Mouse (Mus musculus): ENCODE data around the gene Nkx6-2. TPM values are rescaled to one million over a fixed set of nuclear protein-coding genes. Genes with fewer than 3 reads are reported as not detected.

The Nkx6-2 gene
- total and polyA plus RNA-seq, 3 experiments = 0.18 to 0.23 TPM; not detected in 1

DNA sequence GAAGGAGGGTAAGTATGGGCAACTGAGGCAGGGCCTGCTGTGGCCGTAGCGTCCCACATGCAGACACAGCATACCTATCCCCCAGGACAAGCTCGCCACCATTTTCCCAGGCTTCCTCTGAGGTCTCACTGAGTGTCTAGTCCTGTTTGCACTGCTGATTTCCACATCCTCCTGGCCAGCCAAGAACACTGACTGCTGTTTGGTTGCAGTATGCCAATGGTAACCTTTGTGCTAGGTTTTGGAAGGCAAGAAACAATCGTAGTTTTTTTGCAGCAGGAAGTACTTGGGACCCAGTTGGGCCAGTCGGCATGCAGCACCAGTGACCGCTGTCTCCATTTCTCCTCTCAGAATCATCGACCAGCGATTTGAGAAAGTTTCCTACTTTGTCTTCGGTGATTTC lies 44.8 kb downstream of the Nkx6-2 start:
- Histone ChIP-seq H3K27me3 (ENCODE audit: control insufficient read depth, insufficient read depth, low read length) (no peaks in the 10 kb centered on the region), H3K36me3 (ENCODE audit: control insufficient read depth, insufficient read depth, low read length) (peaks cover 4% of the 10 kb centered on the region), H3K27ac (no peak overlapping the region), H3K79me2 (replicated peaks; ENCODE audit: control insufficient read depth, insufficient read depth, low read length) (no peaks in the 10 kb centered on the region), H3K9ac (ENCODE audit: low read depth, low read length) (no peak overlapping the region), H3K4me1 (ENCODE audit: control insufficient read depth, insufficient read depth, low read length) (peaks cover 3% of the 10 kb centered on the region), H3K4me3 (no peak overlapping the region)
- intact Hi-C loops (cut with DNase I) = loop anchor here (5.0 kb wide), 1 partner anchor 236 kb away; no protein-coding TSS in a partner anchor
- no peak for TF ChIP-seq POLR2A (IDR thresholded peaks at IDR 0.05; ENCODE audit: insufficient read depth, low read depth, low read length)
- no peak for TF ChIP-seq EP300 (IDR thresholded peaks at IDR 0.05; ENCODE audit: insufficient read depth, low read depth, low read length)
- no peak for TF ChIP-seq CTCF (IDR thresholded peaks at IDR 0.05)
- WGBS = 91% methylated on average over 9 of the region's 9 CpGs
- DNase-seq = no peak

DNA sequence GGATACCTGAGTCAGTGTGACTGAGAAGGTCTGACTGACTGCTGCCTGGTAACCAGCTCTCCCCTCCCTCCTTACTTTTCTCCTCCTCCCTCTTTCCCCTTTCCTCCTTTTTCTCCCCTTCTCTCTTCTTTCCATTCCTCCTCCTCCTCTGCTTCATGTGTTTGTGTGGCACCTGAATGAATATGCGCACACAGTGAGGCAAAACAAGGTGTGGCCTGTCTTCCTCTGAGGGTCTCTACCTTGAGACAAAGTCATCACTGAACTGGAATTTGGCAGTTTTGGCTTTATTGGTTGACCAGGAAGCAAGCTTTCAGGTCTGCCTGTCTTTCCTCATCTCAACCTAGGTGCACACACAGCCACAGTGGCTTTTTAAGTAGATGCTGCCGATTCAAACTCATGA lies 45.8 kb downstream of the Nkx6-2 start:
- Histone ChIP-seq H3K4me1 (ENCODE audit: control insufficient read depth, insufficient read depth, low read length) (peaks cover 3% of the 10 kb centered on the region), H3K27me3 (ENCODE audit: control insufficient read depth, insufficient read depth, low read length) (no peaks in the 10 kb centered on the region), H3K79me2 (replicated peaks; ENCODE audit: control insufficient read depth, insufficient read depth, low read length) (no peaks in the 10 kb centered on the region), H3K4me3 (no peak overlapping the region), H3K27ac (no peak overlapping the region), H3K9ac (ENCODE audit: low read depth, low read length) (no peak overlapping the region), H3K36me3 (ENCODE audit: control insufficient read depth, insufficient read depth, low read length) (peaks cover 4% of the 10 kb centered on the region)
- intact Hi-C loops (cut with DNase I) = loop anchor here (5.0 kb wide), 1 partner anchor 235 kb away; no protein-coding TSS in a partner anchor
- DNase-seq = no peak
- no peak for TF ChIP-seq POLR2A (IDR thresholded peaks at IDR 0.05; ENCODE audit: insufficient read depth, low read depth, low read length)
- TF ChIP-seq EP300 (IDR thresholded peaks at IDR 0.05; ENCODE audit: insufficient read depth, low read depth, low read length) = no peak
- no peak for TF ChIP-seq CTCF (IDR thresholded peaks at IDR 0.05)
- 95% methylated on average over 2 of the region's 2 CpGs for WGBS

DNA sequence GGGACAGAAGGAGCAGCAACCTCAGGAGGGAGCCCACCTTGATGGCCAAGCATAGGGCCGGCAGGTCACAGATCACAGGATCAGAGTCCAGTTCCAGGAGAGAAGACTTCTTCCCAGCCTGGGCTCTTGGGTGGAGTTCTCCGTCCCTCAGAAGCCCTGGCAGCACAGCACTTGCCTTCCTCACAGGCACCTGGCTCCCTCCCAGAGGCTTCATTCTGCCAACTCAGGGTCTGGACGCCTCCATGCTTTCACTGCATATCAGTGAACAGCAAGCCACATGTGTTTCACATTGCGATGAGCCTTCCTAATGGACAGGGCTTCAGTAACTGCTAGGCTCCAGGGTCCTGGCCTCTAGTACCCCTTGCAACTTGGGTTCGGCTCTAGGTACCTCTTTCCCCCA lies 46.3 kb downstream of the Nkx6-2 start:
- no peaks in the 10 kb centered on the region for H3K27me3 ChIP-seq (ENCODE audit: control insufficient read depth, insufficient read depth, low read length)
- DNase-seq = peak; percentile 55 to 63
- TF ChIP-seq POLR2A (IDR thresholded peaks at IDR 0.05; ENCODE audit: insufficient read depth, low read depth, low read length) = no peak
- TF ChIP-seq CTCF (IDR thresholded peaks at IDR 0.05) = no peak
- no peak for TF ChIP-seq EP300 (IDR thresholded peaks at IDR 0.05; ENCODE audit: insufficient read depth, low read depth, low read length)
- H3K4me1 ChIP-seq (ENCODE audit: control insufficient read depth, insufficient read depth, low read length) = peaks cover 3% of the 10 kb centered on the region
- H3K9ac ChIP-seq (ENCODE audit: low read depth, low read length) = no peak overlapping the region
- no peak overlapping the region for H3K27ac ChIP-seq
- 64% methylated on average over 5 of the region's 5 CpGs for WGBS
- H3K36me3 ChIP-seq (ENCODE audit: control insufficient read depth, insufficient read depth, low read length) = peaks cover 4% of the 10 kb centered on the region
- intact Hi-C loops (cut with DNase I) = loop anchor here (5.0 kb wide), 1 partner anchor 234 kb away; no protein-coding TSS in a partner anchor
- H3K4me3 ChIP-seq = no peak overlapping the region
- H3K79me2 ChIP-seq (replicated peaks; ENCODE audit: control insufficient read depth, insufficient read depth, low read length) = no peaks in the 10 kb centered on the region

DNA sequence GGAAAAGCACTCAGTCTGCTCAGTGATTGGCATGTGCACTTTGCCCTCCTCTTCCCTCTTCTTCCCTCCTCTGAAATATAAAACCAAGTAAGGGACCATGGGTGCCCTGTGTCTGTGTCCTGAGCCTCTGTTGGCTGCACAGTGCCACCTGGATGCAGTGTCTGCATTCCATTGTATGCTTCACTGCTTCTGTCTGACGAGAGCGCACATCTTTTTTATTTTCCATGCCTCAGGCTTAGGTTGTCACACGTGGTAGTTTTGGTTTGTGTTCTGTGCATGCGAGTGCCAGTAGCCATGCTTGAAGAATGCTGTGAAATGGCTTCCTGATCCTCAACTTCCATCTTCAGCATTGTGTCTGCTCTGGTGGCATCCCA lies 51.2 kb downstream of the Nkx6-2 start:
- 84% methylated on average over 4 of the region's 4 CpGs for WGBS
- no peak overlapping the region for H3K9ac ChIP-seq (ENCODE audit: low read depth, low read length)
- H3K36me3 ChIP-seq (ENCODE audit: control insufficient read depth, insufficient read depth, low read length) = no peaks in the 10 kb centered on the region

DNA sequence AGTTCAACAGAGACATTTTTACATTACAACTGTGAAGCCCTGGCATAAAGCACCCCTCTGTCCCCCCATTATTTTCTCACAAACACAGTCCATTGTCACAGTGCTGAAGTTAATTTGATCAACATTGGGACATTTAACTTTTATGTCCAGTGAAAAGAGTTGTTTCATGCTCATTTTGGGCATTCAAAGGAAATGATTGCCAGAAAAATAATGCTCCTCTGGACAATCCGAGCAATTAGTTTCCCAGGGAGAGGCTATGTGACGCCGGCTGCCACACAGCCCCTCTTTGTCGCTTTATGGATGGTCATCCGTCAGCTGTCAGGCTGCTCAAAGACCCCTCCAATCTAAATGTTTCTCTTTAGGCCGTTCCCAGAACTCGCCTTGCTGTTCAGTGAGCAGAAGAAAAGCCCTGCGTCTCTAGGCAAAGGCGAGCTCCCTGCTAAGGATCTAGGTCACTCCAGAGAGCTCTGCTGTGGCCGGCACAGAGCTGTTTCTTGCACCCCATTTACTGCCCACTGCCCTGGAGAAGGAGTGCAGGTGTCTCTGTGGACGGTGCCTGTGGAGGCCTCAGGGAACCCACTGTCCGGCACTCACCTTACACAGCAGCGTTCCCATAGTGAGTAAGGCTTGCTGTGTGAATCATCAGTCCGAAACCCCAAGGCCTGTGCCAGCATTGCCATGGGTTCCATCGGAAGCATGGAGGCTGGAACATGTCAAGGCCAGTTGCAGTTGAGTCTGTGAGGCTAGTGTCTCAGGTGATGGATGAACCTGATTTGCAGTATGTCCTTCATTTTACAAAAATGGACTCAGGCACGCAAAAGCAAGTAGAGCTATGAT lies 51.8 kb downstream of the Nkx6-2 start:
- 90% methylated on average over 16 of the region's 16 CpGs for WGBS
- H3K27ac ChIP-seq = no peak overlapping the region
- no peaks in the 10 kb centered on the region for H3K36me3 ChIP-seq (ENCODE audit: control insufficient read depth, insufficient read depth, low read length)
- intact Hi-C loops (cut with DNase I) = no loop called here
- DNase-seq = no peak
- H3K27me3 ChIP-seq (ENCODE audit: control insufficient read depth, insufficient read depth, low read length) = no peaks in the 10 kb centered on the region
- H3K9ac ChIP-seq (ENCODE audit: low read depth, low read length) = no peak overlapping the region
- H3K4me3 ChIP-seq = no peak overlapping the region
- TF ChIP-seq EP300 (IDR thresholded peaks at IDR 0.05; ENCODE audit: insufficient read depth, low read depth, low read length) (no peak), CTCF (IDR thresholded peaks at IDR 0.05) (no peak), POLR2A (IDR thresholded peaks at IDR 0.05; ENCODE audit: insufficient read depth, low read depth, low read length) (no peak)
- H3K4me1 ChIP-seq (ENCODE audit: control insufficient read depth, insufficient read depth, low read length) = no peaks in the 10 kb centered on the region
- H3K79me2 ChIP-seq (replicated peaks; ENCODE audit: control insufficient read depth, insufficient read depth, low read length) = no peaks in the 10 kb centered on the region

More for the DNA sequence above, 51.2 kb downstream of the Nkx6-2 start:
- intact Hi-C loops (cut with DNase I) = no loop called here
- Histone ChIP-seq H3K27me3 (ENCODE audit: control insufficient read depth, insufficient read depth, low read length) (no peaks in the 10 kb centered on the region), H3K4me3 (no peak overlapping the region), H3K27ac (no peak overlapping the region), H3K4me1 (ENCODE audit: control insufficient read depth, insufficient read depth, low read length) (peaks cover 1% of the 10 kb centered on the region; the same call in 1 of the 2 replicates), H3K79me2 (replicated peaks; ENCODE audit: control insufficient read depth, insufficient read depth, low read length) (no peaks in the 10 kb centered on the region)
- no peak for TF ChIP-seq CTCF (IDR thresholded peaks at IDR 0.05)
- TF ChIP-seq POLR2A (IDR thresholded peaks at IDR 0.05; ENCODE audit: insufficient read depth, low read depth, low read length) = no peak
- no peak for TF ChIP-seq EP300 (IDR thresholded peaks at IDR 0.05; ENCODE audit: insufficient read depth, low read depth, low read length)
- no peak for DNase-seq

Other genes starting within 250 kb of the Nkx6-2 start
- 100 to 1,000 TPM; 280 to 306 TPM for gene Inpp5a, start 193.7 kb downstream of the Nkx6-2 start, total RNA-seq (2021)
- 134 and 195 TPM in 2 replicates for gene Inpp5a, start 193.7 kb downstream of the Nkx6-2 start, polyA plus RNA-seq (2012; rRNA removed)
- under 1 TPM in 1 of 2 experiments, not detected in 1; 0.08 TPM for gene Cfap46, start 101.0 kb upstream of the Nkx6-2 start, total RNA-seq (2021)
- 0.06 and 1.00 TPM in 2 replicates for gene Cfap46, start 101.0 kb upstream of the Nkx6-2 start, polyA plus RNA-seq (2012; rRNA removed)